Mouse (Mus musculus) embryonic fibroblast, embryonic 13.5 days (primary cell): Measurements from ENCODE around the gene Gnl3. TPM values are rescaled to one million over a fixed set of nuclear protein-coding genes. Genes with fewer than 3 reads are reported as not detected.

ENCODE experiments used
- H3K27ac ChIP-seq: 2 replicates; pipeline ENCODE4 v1.5.1; 2012; ENCODE audit warnings: low read length, control low read depth, inconsistent platforms; ENCODE audit not compliant: insufficient read depth
- H3K4me1 ChIP-seq: 2 replicates; pipeline ENCODE4 v1.6.1; 2011; ENCODE audit warnings: low read length; ENCODE audit not compliant: control insufficient read depth, insufficient read depth
- H3K4me3 ChIP-seq: 2 replicates; pipeline ENCODE4 v1.5.1; 2011; ENCODE audit warnings: mild to moderate bottlenecking, control low read depth, low read length; ENCODE audit not compliant: insufficient read depth
- CTCF ChIP-seq: IDR thresholded peaks from 2 replicates; pipeline ENCODE4 v1.5.1; 2011; ENCODE audit warnings: mild to moderate bottlenecking, control low read depth, low read length, moderate library complexity, borderline replicate concordance; ENCODE audit not compliant: insufficient read depth
- POLR2A ChIP-seq: IDR thresholded peaks from 2 replicates; pipeline ENCODE4 v1.6.1; 2011; ENCODE audit warnings: low read depth, mild to moderate bottlenecking, control low read depth, low read length, moderate library complexity
- polyA plus RNA-seq: library from polyadenylated mRNA; stranded (reverse); fragments of >200 nt; gene quantifications from 2 replicates; pipeline ENCODE4 v1.2.4, GENCODE M21; 2011; ENCODE audit warnings: low read depth; ENCODE audit not compliant: missing spikeins, insufficient read length

Gnl3 gene
- polyA plus RNA-seq, 1 experiment, result 168 TPM

DNA sequence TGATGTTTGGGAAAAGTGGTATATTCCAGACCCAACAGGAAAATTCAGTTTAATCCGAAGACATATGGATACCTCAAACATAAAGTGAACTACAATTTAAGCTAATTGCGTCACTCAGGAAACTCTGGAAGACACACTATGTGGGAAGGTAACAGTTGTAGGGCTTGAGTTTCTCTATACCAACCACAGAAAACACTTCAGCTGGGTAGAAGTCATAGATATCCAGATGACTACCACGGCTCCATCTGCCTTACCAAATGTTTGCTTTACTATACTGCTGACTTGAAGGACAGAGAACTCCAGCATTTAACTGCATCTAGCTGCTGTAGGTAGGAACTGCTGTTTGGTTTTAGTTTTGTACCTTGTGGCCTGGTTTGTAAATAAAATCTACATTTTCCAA lies 7.4 kb downstream of the Gnl3 start:
- H3K4me1 ChIP-seq, result peaks cover 8% of the 10 kb centered on the region
- no peak overlapping the region for H3K27ac ChIP-seq
- no peak overlapping the region for H3K4me3 ChIP-seq
- no peak for TF ChIP-seq CTCF
- no peak; the same call in 1 of the 2 replicates for TF ChIP-seq POLR2A

DNA sequence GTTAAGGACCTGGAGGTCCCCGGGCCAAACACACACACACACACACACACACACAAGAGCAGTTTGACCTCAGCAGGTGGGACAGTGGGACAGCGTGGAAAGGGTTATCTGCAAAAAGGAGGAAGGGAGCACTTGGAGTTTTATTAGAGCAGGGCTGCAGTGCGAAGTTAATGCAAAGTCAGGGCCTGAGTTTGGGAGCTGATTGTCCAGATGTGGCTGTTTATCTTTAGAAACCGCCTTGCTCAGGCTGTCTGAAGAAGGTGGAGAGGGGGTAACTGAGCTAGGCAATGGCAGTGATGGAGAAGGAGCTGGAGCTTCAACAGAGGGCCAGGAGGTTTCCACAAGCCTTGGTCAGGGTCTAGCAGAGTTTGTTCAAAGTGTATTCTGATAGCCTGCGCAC lies 12.2 kb downstream of the Gnl3 start:
- Histone ChIP-seq H3K4me3 (no peak overlapping the region), H3K4me1 (no peaks in the 10 kb centered on the region), H3K27ac (no peak overlapping the region)
- TF ChIP-seq POLR2A (no peak), CTCF (no peak)

DNA sequence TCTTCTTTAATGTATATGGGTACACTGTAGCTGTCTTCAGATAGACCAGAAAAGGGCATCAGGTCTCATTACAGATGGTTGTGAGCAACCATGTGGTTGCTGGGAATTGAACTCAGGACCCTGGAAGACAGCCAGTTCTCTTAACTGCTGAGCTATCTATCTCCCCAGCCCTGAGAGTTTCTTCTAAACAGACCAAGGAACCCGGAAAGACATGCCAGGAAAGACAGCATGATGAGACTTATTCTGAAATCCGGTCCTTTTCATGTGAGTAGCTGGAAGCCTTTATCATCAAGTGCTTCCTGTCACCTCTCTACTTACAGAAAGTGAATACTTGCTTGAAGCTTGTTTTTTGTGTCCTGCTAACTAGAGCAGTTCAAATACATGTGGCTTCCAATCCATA lies 14.4 kb downstream of the Gnl3 start:
- H3K27ac ChIP-seq, result no peak overlapping the region

DNA sequence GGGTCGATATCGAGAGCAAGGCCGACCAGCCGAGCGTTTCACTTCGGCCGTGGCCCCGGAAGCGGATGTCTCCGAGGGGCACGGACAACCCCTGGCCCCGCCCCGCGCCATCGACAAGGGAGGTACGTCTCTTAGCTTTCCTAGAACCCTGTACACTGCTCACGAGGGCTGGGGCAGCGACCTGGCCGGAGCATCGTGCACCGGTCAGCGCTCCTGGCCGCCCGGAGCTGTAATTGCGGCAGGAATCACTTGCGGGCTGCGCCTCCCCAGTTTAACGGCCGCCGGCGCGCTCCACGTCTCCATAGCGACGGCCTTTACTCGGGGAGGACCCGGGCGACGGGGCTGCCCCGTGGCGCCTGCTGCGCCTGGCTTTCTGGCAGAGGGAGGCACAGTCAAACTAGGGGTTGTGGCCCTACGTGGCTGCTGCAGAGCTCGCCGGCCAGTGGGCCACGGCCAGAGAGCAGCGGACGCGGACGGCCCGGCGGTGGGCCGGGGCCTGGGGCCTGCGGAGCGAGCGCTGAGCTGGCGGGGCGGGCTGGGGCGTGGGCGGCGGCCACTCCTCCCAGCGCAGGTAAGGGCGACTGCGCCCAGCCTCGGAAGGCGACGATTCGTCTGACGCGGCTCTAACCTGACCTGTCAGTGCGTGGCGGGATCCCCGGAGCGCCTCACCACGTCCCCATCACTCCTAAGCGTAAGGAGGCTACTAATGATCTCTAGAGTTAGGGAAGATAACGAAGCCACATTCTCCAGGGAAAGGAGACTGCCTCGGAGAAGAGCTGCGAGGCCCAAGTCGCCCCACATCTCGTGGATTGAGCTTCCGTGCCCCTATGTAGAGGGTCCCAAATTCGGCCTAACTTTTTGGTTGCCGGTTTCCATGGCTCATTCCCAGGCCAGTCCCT lies 17.4 kb downstream of the Gnl3 start, which contains the start of the genes Glt8d1 and Spcs1:
Gene Glt8d1, plus strand, starts transcription at position 94 of the 899 bp plus-strand sequence.
Gene Spcs1, minus strand, starts transcription at position 366 of the 899 bp plus-strand sequence.
- H3K27ac ChIP-seq, result peak within 1 kb of the TSS; percentile 69
- H3K4me1 ChIP-seq, result no peaks in the 10 kb centered on the region
- peak; percentile 87 for TF ChIP-seq POLR2A
- no peak for TF ChIP-seq CTCF
- peak within 1 kb of the TSS; percentile 79 for H3K4me3 ChIP-seq

More for the DNA sequence above, 14.4 kb downstream of the Gnl3 start:
- Histone ChIP-seq H3K4me3 (no peak overlapping the region), H3K4me1 (no peaks in the 10 kb centered on the region)
- TF ChIP-seq CTCF, result no peak

DNA sequence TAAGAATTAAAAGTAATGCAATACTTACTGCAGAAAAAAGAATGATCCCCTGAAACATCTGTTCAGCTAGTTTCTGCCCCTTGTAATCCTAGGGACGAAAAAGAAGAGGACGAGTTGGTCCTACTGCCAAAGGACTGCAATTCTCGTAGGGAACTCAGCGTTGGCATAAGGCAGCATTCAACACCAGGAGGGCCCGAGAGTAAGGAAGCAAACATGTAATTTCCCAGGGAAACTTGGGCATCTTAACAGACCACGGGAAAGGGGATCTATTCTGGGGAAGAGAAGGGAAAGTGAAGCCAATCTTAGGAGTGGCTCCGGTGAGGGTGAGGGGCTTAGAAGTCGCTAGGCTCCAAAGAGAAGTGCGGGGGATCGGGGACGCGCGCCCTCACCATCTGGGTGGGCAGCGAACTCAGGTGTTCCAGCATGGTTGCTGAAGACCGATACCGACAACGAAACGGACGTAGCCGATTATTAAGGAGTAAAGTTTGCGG lies 18.1 kb downstream of the Gnl3 start:
- peak overlapping the region; percentile 69 for H3K27ac ChIP-seq

DNA sequence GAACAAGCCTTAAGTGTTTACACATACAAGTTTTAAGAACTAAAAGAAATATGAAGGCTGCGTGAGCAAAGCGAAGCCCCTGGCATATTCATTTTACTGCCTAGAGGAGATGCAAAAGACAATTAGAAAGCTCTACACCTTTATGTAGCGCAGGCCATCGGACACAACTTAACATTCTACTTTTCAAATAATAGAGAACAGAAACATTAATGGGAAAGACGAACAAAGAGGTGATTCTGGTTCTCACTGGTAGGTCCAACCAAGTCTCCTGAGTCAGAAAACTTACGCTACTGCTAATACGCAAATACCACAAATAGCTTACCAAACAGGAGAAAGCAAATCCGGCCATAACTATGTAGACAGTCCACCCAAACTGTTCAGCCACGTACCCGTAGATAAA lies 18.6 kb downstream of the Gnl3 start:
- Histone ChIP-seq H3K27ac (no peak overlapping the region), H3K4me3 (peak overlapping the region; percentile 79), H3K4me1 (no peaks in the 10 kb centered on the region)
- TF ChIP-seq POLR2A, result no peak
- TF ChIP-seq CTCF, result no peak

More for the DNA sequence above, 18.1 kb downstream of the Gnl3 start:
- no peak for TF ChIP-seq POLR2A
- no peak for TF ChIP-seq CTCF
- Histone ChIP-seq H3K4me3 (peak overlapping the region; percentile 79), H3K4me1 (no peaks in the 10 kb centered on the region)

DNA sequence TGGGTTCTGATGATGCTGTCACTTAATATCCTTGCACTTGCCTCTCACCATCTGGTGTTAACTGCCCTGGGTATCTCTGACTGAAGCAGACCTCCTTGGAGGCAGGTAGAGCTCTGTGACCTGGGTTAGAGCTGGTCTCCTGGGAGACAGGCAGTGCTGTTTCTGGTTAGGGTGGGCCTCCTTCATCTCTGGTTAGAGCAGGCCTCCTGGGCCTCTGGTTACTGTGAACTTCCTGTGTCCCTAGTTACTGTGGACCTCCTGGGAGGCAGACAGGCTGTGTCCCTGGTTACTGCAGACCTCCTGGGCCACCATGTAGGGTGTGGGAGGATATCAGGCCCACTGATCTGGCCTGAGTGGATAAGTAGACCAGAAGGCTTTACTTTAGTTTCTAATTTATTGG lies 22.5 kb downstream of the Gnl3 start:
- Histone ChIP-seq H3K4me3 (no peak overlapping the region), H3K4me1 (no peaks in the 10 kb centered on the region), H3K27ac (no peak overlapping the region)
- no peak for TF ChIP-seq POLR2A
- TF ChIP-seq CTCF, result no peak

DNA sequence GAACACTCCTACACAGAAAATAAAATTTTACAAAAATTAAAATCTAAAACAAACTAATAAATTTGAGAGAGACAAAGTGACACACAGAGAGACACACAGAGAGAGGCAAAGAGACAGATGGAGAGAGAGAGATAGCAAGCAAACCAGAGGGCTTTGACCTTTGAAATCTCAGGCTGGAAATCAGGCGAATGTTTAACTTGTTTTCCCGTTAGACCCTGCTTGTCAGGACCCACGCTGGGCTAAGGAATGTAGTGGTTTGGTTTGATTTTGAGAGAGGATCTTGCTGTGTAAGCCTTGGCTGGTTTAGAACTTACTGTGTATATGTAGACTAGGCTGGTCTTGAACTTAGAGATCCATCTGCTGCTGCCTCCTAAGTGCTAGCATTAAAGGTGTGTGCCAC lies 42.7 kb downstream of the Gnl3 start:
- H3K4me3 ChIP-seq, result no peak overlapping the region
- TF ChIP-seq CTCF, result no peak
- no peak for TF ChIP-seq POLR2A
- H3K4me1 ChIP-seq, result peaks cover 7% of the 10 kb centered on the region; the same call in 1 of the 2 replicates
- no peak overlapping the region for H3K27ac ChIP-seq

DNA sequence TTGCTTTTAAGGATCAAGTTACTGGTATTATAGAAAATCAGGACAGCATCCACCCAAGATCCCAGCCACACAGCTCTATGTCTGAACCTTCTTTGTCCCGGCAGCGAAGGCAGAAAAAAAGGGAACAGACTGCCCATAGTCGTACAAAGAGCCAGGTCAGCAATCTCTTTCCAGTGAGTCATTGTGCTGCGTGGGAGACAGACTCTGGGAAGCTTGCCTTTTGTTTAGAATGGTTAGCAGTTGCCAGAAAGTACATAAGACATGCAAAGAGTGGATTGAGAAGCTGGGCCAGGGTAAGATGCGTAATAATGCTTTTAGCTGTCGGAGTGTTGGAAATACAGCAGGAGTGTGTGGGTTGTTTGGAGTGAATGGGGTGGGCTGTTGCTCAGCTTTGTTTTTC lies 44.7 kb downstream of the Gnl3 start:
- H3K27ac ChIP-seq, result peak overlapping the region; percentile 95
- H3K4me1 ChIP-seq, result peaks cover 7% of the 10 kb centered on the region; the same call in 1 of the 2 replicates
- no peak overlapping the region for H3K4me3 ChIP-seq
- peak; percentile 44; the same call in 1 of the 2 replicates for TF ChIP-seq POLR2A
- TF ChIP-seq CTCF, result no peak

Other genes with a start within 250 kb of the Gnl3 start
- 17.4 and 24.8 TPM in 2 replicates for gene Tmem110, start 193.6 kb downstream of the Gnl3 start, polyA plus RNA-seq
- 2.9 and 4.9 TPM in 2 replicates for gene Mustn1, start 140.0 kb downstream of the Gnl3 start, polyA plus RNA-seq
- 0.13 TPM in 1 of 2 replicates, not detected in the other for gene Itih4, start 132.7 kb downstream of the Gnl3 start, polyA plus RNA-seq
- not detected in 2 replicates for gene Itih3, start 95.4 kb downstream of the Gnl3 start, polyA plus RNA-seq
- not detected in 2 replicates for gene Itih1, start 75.9 kb downstream of the Gnl3 start, polyA plus RNA-seq
- 7.5 and 9.6 TPM in 2 replicates for gene Nek4, start 67.8 kb downstream of the Gnl3 start, polyA plus RNA-seq
- 64.2 and 76.1 TPM in 2 replicates for gene Glt8d1, start 17.8 kb downstream of the Gnl3 start, polyA plus RNA-seq
- 465 and 483 TPM in 2 replicates for gene Spcs1, start 17.5 kb downstream of the Gnl3 start, polyA plus RNA-seq
- 83.9 and 99.0 TPM in 2 replicates for gene Pbrm1, start within 50 bp of the Gnl3 start, polyA plus RNA-seq
- 30.6 and 33.4 TPM in 2 replicates for gene Smim4, start 109.8 kb upstream of the Gnl3 start, polyA plus RNA-seq
- 86.1 and 119 TPM in 2 replicates for gene Nt5dc2, start 111.9 kb upstream of the Gnl3 start, polyA plus RNA-seq
- gene Stab1, start 149.5 kb upstream of the Gnl3 start, polyA plus RNA-seq, result 1.7 and 7.3 TPM in 2 replicates
- 2.4 and 3.0 TPM in 2 replicates for gene Tnnc1, start 189.2 kb upstream of the Gnl3 start, polyA plus RNA-seq
- 457 and 524 TPM in 2 replicates for gene Nisch, start 197.8 kb upstream of the Gnl3 start, polyA plus RNA-seq
- gene Sema3g, start 198.7 kb upstream of the Gnl3 start, polyA plus RNA-seq, result 0.25 and 0.90 TPM in 2 replicates
- gene Phf7, start 232.2 kb upstream of the Gnl3 start, polyA plus RNA-seq, result 5.9 and 6.5 TPM in 2 replicates
- 26.3 and 37.4 TPM in 2 replicates for gene Bap1, start 232.3 kb upstream of the Gnl3 start, polyA plus RNA-seq